Mouse (Mus musculus) intestine, embryonic 14.5 days (tissue): ENCODE data around the gene Srrd. TPM values are rescaled to one million over a fixed set of nuclear protein-coding genes. Genes with fewer than 3 reads are reported as not detected.

Source experiments
- ATAC-seq: fragments of 200-750 bp; cut with Nextera tagmentation; replicated peaks from 2 replicates; pipeline ENCODE4 v1.8.0; 2017; ENCODE audit warnings: low read depth, moderate number of reproducible peaks, moderate TSS enrichment, moderate library complexity; ENCODE audit not compliant: low FRiP score, low TSS enrichment
- DNase-seq: peaks from one replicate; pipeline ENCODE4 v3.0.0-alpha.2; 2018; ENCODE audit warnings: low spot score
- H3K27ac ChIP-seq: fragments of 300-500 bp; sonication (generic); 2 replicates; pipeline ENCODE4 v1.5.1; 2014; ENCODE audit warnings: low read depth, mild to moderate bottlenecking, control low read depth
- H3K27me3 ChIP-seq: fragments of 300-500 bp; sonication (generic); replicated peaks from 2 replicates; pipeline ENCODE4 v1.6.1; 2014; ENCODE audit warnings: low read length, control low read depth; ENCODE audit not compliant: control insufficient read depth, insufficient read depth
- H3K36me3 ChIP-seq: fragments of 300-500 bp; sonication (generic); 2 replicates; pipeline ENCODE4 v1.6.1; 2014; ENCODE audit warnings: low read length, control low read depth; ENCODE audit not compliant: control insufficient read depth, insufficient read depth
- H3K4me1 ChIP-seq: fragments of 300-500 bp; sonication (generic); replicated peaks from 2 replicates; pipeline ENCODE4 v1.6.1; 2014; ENCODE audit warnings: low read length, control low read depth, mixed read lengths; ENCODE audit not compliant: control insufficient read depth, insufficient read depth
- H3K4me2 ChIP-seq: fragments of 300-500 bp; sonication (generic); 2 replicates; pipeline ENCODE4 v1.6.1; 2014; ENCODE audit warnings: low read length
- H3K4me3 ChIP-seq: fragments of 300-500 bp; sonication (generic); 2 replicates; pipeline ENCODE4 v1.5.1; 2014; ENCODE audit warnings: low read depth, low read length, control low read depth, mixed read lengths
- H3K9ac ChIP-seq: fragments of 300-500 bp; sonication (generic); 2 replicates; pipeline ENCODE4 v1.6.1; 2014; ENCODE audit warnings: mild to moderate bottlenecking, low read length
- H3K9me3 ChIP-seq: fragments of 300-500 bp; sonication (generic); 2 replicates; pipeline ENCODE4 v1.6.1; 2016; ENCODE audit warnings: low read length, control low read depth; ENCODE audit not compliant: control insufficient read depth
- WGBS: fragments of 180-500 bp; shearing (Covaris S2); extraction: QIAGEN DNeasy Blood & Tissue Kit; methylation state at CpG from one replicate; pipeline ENCODE4 v1.1.7; 2014; 5-methylcytosine and 5-hydroxymethylcytosine counted together
- polyA plus RNA-seq: library from polyadenylated mRNA; unstranded; fragments of >200 nt; fragmentation: Nextera tagmentation; extraction: Ambion mirVana; gene quantifications from 2 replicates; pipeline ENCODE4 v1.2.1, GENCODE M21; 2014

The Srrd gene
- polyA plus RNA-seq, 1 experiment from 2014 or later: 38.2 TPM

DNA sequence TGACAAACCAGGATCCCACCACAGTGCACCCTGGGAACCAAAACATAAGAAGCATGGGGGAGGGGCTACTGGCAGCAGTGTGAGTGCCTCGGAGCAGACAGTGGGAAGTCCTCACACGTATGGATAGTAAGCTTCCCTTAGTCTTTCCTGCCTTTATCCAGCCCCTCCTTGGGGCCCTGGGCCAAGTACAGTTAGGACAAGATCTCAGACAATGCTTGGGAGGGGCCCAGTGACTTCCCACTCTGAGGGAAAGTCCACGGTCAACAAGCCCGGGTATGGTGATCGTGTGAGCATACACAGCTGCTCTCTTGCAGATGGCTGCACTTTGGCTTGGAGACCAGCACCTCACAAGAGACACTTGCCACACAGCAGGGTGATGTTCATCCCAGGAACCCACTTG lies 25.5 kb downstream of the Srrd start:
- H3K9ac ChIP-seq: no peak overlapping the region
- no peak for DNase-seq
- no peaks in the 10 kb centered on the region for H3K9me3 ChIP-seq
- H3K27me3 ChIP-seq: no peaks in the 10 kb centered on the region
- H3K36me3 ChIP-seq: peaks cover 29% of the 10 kb centered on the region
- no peak for ATAC-seq
- H3K4me2 ChIP-seq: no peak overlapping the region
- H3K27ac ChIP-seq: no peak overlapping the region
- H3K4me3 ChIP-seq: no peak overlapping the region
- 50% methylated on average over 5 of the region's 5 CpGs for WGBS
- no peaks in the 10 kb centered on the region for H3K4me1 ChIP-seq

DNA sequence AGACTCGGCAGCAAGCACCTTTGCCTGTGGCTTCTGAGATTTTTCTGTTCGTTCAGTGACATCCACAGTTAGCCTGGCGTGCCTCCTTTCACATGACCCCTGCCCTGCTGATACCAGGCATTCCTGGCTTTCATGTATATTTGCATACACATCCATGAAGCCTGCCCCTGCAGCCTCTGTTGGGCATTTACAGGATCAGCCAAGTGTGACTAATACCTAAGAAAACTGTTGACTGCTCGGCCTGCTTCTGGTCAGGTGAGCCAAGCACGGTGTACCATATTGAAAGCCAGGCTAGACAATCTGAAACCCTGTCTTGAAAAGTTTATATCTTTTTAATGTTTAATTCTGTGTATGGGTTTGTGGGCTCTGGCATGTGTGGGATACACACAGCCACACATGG lies 26.4 kb downstream of the Srrd start:
- H3K4me2 ChIP-seq: no peak overlapping the region
- WGBS: 82% methylated on average over 5 of the region's 5 CpGs
- no peaks in the 10 kb centered on the region for H3K9me3 ChIP-seq
- ATAC-seq (no peak), DNase-seq (no peak)
- no peaks in the 10 kb centered on the region for H3K27me3 ChIP-seq
- peaks cover 35% of the 10 kb centered on the region for H3K36me3 ChIP-seq
- no peak overlapping the region for H3K4me3 ChIP-seq
- H3K9ac ChIP-seq: no peak overlapping the region
- no peak overlapping the region for H3K27ac ChIP-seq
- H3K4me1 ChIP-seq: no peaks in the 10 kb centered on the region

DNA sequence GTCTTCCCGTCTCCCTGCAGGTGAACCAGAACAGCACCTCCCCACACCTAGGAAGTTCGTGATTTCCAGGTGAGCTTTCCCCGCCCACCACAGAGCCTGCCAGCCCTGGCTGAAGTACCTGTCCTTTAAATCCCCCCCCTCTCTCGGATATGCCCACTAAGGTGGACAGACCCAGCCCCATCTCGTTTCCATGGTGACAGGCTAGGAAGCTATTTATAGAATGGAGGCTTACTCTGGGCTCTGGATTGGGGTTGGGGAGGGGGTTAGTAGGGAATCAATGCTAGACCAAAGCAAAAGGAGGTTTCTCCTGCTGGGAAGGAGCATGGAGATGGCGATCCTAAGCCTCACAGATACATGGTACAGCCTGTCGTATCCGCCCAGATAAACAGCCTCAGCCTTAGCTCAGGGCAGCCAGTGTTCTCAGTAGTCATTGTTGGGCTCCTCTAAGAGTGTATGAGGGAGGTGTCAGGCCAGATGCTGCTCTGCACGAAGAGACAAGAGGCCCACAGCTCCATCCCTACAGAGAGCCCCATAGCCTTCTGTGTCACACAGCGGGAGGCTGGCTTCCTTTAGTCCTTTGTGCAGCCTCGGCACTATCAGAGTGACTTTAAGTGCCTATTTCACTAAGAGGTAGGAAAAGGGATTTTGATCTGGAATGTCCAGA lies 29.5 kb downstream of the Srrd start:
- no peaks in the 10 kb centered on the region for H3K4me1 ChIP-seq
- H3K9ac ChIP-seq: no peak overlapping the region
- no peak overlapping the region for H3K4me2 ChIP-seq
- no peaks in the 10 kb centered on the region for H3K9me3 ChIP-seq
- DNase-seq: no peak
- H3K36me3 ChIP-seq: peaks cover 62% of the 10 kb centered on the region
- no peak overlapping the region for H3K27ac ChIP-seq
- 84% methylated on average over 11 of the region's 11 CpGs for WGBS
- ATAC-seq: no peak; the same call in 1 of the 2 replicates
- no peak overlapping the region for H3K4me3 ChIP-seq
- no peaks in the 10 kb centered on the region for H3K27me3 ChIP-seq

DNA sequence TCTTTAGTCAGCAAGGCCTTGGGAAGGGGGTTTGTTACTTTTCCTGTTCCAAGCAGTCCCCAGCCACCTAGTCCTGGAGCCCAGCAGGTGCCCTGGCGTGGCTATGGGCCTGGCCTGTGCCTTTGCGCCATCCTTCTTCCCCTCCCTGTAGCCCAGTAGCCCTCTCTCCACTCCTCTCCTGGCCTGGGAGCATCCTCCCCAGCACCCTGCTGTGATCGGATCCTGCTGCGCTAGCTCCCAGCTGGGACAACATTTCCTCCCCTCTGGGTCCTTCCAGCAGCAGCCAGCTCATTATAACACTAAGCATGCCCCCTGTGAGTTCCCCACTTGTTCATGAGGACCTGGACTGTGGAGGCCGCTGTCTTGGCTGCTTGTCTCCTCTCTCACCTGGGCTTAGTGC lies 37.0 kb downstream of the Srrd start:
- Histone ChIP-seq H3K4me2 (no peak overlapping the region), H3K4me1 (no peaks in the 10 kb centered on the region), H3K27me3 (no peaks in the 10 kb centered on the region), H3K27ac (no peak overlapping the region), H3K4me3 (no peak overlapping the region), H3K9me3 (no peaks in the 10 kb centered on the region), H3K9ac (no peak overlapping the region), H3K36me3 (peaks cover 26% of the 10 kb centered on the region)
- ATAC-seq: no peak
- DNase-seq: no peak
- 85% methylated on average over 5 of the region's 5 CpGs for WGBS

DNA sequence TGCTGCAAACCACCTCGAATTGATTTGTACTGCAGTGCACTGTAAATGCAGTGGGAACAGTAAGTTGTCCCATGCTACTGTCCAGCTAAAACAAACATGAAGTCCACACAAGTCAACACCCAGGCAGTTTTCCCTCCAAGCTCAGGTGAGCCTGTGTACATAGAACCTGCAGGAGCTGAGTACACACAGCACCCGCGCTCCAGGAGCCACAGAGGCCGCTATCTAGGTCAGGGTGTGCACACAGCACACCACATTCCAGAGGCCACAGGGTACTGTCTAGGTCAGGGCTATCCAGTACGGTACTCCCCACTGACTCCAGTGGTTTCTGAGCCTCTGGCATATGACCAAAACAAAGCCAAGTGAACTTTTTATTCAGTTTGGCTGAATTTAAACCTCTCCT lies 40.5 kb downstream of the Srrd start:
- Histone ChIP-seq H3K4me1 (no peaks in the 10 kb centered on the region), H3K27ac (no peak overlapping the region), H3K4me3 (no peak overlapping the region), H3K27me3 (no peaks in the 10 kb centered on the region), H3K36me3 (no peaks in the 10 kb centered on the region), H3K9ac (no peak overlapping the region), H3K4me2 (no peak overlapping the region), H3K9me3 (no peaks in the 10 kb centered on the region)
- 67% methylated on average over 5 of the region's 5 CpGs for WGBS
- DNase-seq (no peak), ATAC-seq (0 out of 2 replicates have a peak, but pooled peaks have one; percentile 28)

DNA sequence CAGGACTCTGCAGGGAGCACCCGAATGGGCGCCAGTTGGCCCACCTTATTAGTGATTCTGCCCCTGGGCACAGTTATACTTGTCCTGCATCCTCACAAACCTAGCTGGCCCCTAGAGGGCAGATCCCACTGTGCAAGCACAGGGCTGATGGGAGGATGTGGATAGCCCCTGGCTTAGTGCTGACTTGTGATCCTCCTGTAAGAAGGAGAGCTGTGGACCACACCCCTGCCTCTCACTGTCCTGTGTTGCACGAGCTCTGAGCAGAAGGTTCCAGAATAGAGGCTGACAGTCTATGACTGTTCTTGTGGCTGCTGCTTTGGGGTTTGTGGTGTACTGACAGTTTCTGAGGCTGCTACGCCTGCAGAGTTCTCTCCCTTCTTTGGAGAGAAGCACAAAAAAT lies 41.1 kb downstream of the Srrd start:
- ATAC-seq (no peak), DNase-seq (no peak)
- no peaks in the 10 kb centered on the region for H3K9me3 ChIP-seq
- no peak overlapping the region for H3K27ac ChIP-seq
- H3K4me3 ChIP-seq: no peak overlapping the region
- no peaks in the 10 kb centered on the region for H3K4me1 ChIP-seq
- 82% methylated on average over 4 of the region's 4 CpGs for WGBS
- H3K36me3 ChIP-seq: no peaks in the 10 kb centered on the region
- no peaks in the 10 kb centered on the region for H3K27me3 ChIP-seq
- H3K4me2 ChIP-seq: no peak overlapping the region
- no peak overlapping the region for H3K9ac ChIP-seq

DNA sequence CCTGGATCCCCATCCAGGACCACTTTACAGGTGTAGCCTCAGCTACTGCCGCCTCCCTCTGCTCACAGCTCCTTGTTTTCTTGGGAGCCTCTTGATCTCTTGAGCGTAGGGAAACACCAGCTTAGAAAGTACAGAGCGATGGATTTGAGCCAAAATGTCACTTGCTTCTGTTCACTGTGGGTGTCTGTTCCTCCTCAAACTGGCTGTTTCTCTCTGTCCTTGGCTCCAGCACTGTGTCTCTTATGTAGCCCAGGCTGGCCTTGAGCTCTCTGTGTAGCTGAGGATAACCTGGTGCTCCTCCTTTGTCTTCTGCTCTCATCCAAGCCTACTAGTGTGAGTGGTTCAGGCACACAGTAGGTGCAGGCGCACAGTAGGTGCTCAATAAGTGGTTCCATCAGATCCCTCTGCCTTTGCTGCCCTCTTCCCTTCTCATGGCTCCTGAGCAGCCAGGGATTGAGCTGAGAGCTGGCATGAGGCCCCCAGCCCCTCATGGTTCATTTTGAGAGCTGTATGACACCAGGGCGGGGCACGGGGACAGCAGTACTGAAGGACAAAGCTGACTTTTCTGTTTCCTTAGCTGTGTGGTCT lies 42.0 kb downstream of the Srrd start:
- Histone ChIP-seq H3K9me3 (no peaks in the 10 kb centered on the region), H3K4me3 (no peak overlapping the region), H3K36me3 (no peaks in the 10 kb centered on the region), H3K27ac (no peak overlapping the region), H3K27me3 (no peaks in the 10 kb centered on the region), H3K4me2 (no peak overlapping the region), H3K9ac (no peak overlapping the region), H3K4me1 (no peaks in the 10 kb centered on the region)
- 81% methylated on average over 6 of the region's 6 CpGs for WGBS
- DNase-seq (no peak), ATAC-seq (no peak)

DNA sequence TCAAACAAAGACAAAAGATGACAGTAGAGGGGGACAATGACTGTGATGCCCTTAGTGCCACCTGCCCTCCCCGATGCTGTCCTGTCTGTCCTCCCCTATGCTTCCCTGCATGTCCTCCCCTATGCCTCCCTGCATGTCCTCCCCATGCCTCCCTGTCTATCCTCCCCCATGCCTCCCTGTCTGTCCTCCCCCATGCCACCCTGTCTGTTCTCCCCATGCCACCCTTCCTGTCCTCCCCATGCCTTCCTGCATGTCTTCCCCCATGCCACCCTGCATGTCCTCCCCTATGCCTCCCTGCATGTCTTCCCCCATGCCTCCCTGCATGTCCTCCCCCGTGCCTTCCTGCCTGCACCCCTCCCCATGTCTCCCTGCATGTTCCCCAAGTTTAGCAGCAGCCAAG lies 42.7 kb downstream of the Srrd start:
- no peak overlapping the region for H3K4me2 ChIP-seq
- DNase-seq: no peak
- ATAC-seq: no peak
- no peak overlapping the region for H3K27ac ChIP-seq
- 85% methylated on average over 2 of the region's 2 CpGs for WGBS
- peaks cover under 1% of the 10 kb centered on the region; the same call in 1 of the 2 replicates for H3K4me1 ChIP-seq
- H3K36me3 ChIP-seq: no peaks in the 10 kb centered on the region
- no peak overlapping the region for H3K9ac ChIP-seq
- no peak overlapping the region for H3K4me3 ChIP-seq
- H3K9me3 ChIP-seq: no peaks in the 10 kb centered on the region
- no peaks in the 10 kb centered on the region for H3K27me3 ChIP-seq

DNA sequence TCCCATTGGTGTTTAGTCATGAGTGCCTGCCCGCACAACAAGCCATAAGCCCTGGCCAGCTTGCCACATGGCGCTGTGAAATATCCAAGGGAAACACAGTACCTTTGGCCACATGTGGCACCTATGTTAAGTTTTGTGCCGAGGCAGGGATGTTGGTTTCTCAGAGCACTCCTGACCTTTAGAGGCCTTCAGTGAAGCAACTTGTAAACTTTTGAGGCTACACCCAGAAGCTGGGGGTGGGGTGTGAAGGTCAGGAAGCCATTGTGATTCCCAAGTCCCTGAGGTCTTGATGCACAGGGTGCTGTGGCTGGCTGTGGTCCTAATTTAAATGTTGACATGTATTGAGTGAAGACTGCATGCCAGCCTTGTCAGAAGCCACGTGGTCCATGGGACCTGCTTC lies 43.4 kb downstream of the Srrd start:
- Histone ChIP-seq H3K9me3 (no peaks in the 10 kb centered on the region), H3K36me3 (no peaks in the 10 kb centered on the region), H3K27ac (no peak overlapping the region), H3K27me3 (no peaks in the 10 kb centered on the region), H3K4me1 (peaks cover 8% of the 10 kb centered on the region), H3K4me3 (no peak overlapping the region), H3K9ac (no peak overlapping the region), H3K4me2 (no peak overlapping the region)
- no peak for DNase-seq
- no peak for ATAC-seq
- 82% methylated on average over 4 of the region's 4 CpGs for WGBS
